Mouse (Mus musculus): Measurements from ENCODE around the gene Astl.

DNA sequence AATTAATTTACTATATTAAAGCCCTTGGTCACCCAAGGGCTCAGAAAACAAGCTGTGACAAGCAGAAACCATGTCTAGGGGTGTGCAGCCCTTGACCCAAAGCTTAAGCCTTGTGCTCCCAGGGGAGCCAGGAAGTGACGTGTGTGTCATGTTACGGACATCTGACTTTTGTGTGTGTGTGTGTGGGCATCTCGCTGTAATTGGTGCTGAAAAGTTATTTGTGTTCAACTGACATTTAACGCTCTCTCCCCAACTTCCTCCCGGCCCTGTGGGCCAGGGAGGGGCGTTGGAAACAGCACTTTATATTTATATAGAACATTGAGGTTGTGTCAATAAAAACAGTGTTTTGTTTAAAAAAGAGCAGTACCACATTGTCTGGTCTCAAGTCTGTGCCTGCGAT is 427 bp upstream of the Astl start:
- TF ChIP-seq GATA1 (IDR thresholded peaks at IDR 0.05; ENCODE audit: borderline replicate concordance, low read length): no peak
- TF ChIP-seq CTCF (IDR thresholded peaks at IDR 0.05; ENCODE audit: low read depth, low read length): no peak
- no peak for TF ChIP-seq GATA2 (IDR thresholded peaks at IDR 0.05; ENCODE audit: borderline replicate concordance, low read depth, low read length)
